Mouse (Mus musculus) E14TG2a.4 (cell line): ENCODE data around the gene Zfp865.

Source experiments
- CTCF ChIP-seq: conservative IDR thresholded peaks from 2 replicates; pipeline ENCODE4 v1.5.1; 2014; ENCODE audit warnings: low read length
- POU5F1 ChIP-seq: IDR thresholded peaks from 2 replicates; pipeline ENCODE4 v1.6.1; 2014; ENCODE audit warnings: low read length, borderline replicate concordance

DNA sequence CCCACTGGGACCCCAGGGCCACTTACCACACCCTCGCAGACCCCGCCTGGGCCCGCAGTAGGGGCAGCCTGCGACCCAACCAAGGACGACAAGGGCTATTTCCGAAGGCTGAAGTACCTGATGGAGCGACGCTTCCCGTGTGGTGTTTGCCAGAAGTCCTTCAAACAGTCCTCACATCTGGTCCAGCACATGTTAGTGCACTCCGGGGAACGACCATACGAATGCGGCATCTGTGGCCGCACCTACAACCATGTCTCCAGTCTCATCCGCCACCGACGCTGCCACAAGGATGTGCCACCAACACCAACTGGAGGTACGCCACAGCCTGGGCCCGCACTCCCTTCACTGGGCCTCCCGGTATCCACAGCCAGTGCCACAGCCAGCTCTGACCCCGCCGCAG lies 9.4 kb downstream of the Zfp865 start:
- TF ChIP-seq CTCF (no peak), POU5F1 (no peak)
